Mouse (Mus musculus): ENCODE measurements at regions not wholly inside any gene's neighbourhood (a gene's known extent, or its start where the extent isn't known, plus 50 kb on each side); places are given as distances from the start of the nearest gene placed in this dataset.

- ATAC-seq (ENCODE audit: insufficient number of reproducible peaks, insufficient read depth, low FRiP score, low read depth) = no peak
- no peaks in the 10 kb centered on the region for H3K4me1 ChIP-seq (ENCODE audit: control insufficient read depth, insufficient read depth, low read length)
- H3K9ac ChIP-seq (replicated peaks; ENCODE audit: low read depth, low read length) = no peak overlapping the region
- H3K4me3 ChIP-seq (ENCODE audit: low read depth, low read length) = no peak overlapping the region
- H3K27me3 ChIP-seq (ENCODE audit: control insufficient read depth, insufficient read depth, low read length) = no peaks in the 10 kb centered on the region
- no peaks in the 10 kb centered on the region for H3K36me3 ChIP-seq (ENCODE audit: control insufficient read depth, insufficient read depth, low read length)
- WGBS = 84% methylated on average over 3 of the region's 3 CpGs
- no peak overlapping the region for H3K4me2 ChIP-seq (replicated peaks; ENCODE audit: low read depth, low read length)
- no peak overlapping the region for H3K27ac ChIP-seq (ENCODE audit: low read length)
- H3K9me3 ChIP-seq (ENCODE audit: control insufficient read depth, low read depth, low read length) = no peaks in the 10 kb centered on the region
Observed at GRCm38 (mm10) chr6:11796361-11796760, 110.9 kb downstream of the Ndufa4 start.

GRCm38 (mm10) chr6:11793366-11793765 lies 113.9 kb downstream of the Ndufa4 start:
- Histone ChIP-seq H3K36me3 (ENCODE audit: control insufficient read depth, insufficient read depth, low read length) (no peaks in the 10 kb centered on the region), H3K4me1 (ENCODE audit: control insufficient read depth, insufficient read depth, low read length) (no peaks in the 10 kb centered on the region), H3K4me2 (replicated peaks; ENCODE audit: low read depth, low read length) (no peak overlapping the region), H3K4me3 (ENCODE audit: low read depth, low read length) (no peak overlapping the region), H3K27ac (ENCODE audit: low read length) (no peak overlapping the region), H3K9me3 (ENCODE audit: control insufficient read depth, low read depth, low read length) (no peaks in the 10 kb centered on the region), H3K27me3 (ENCODE audit: control insufficient read depth, insufficient read depth, low read length) (no peaks in the 10 kb centered on the region), H3K9ac (replicated peaks; ENCODE audit: low read depth, low read length) (no peak overlapping the region)
- ATAC-seq (ENCODE audit: insufficient number of reproducible peaks, insufficient read depth, low FRiP score, low read depth) = no peak
- WGBS = 30% methylated on average over 8 of the region's 8 CpGs

- WGBS = 85% methylated on average over 3 of the region's 3 CpGs
- H3K27ac ChIP-seq (ENCODE audit: low read length) = no peak overlapping the region
- no peaks in the 10 kb centered on the region for H3K27me3 ChIP-seq (ENCODE audit: control insufficient read depth, insufficient read depth, low read length)
- H3K4me1 ChIP-seq (ENCODE audit: control insufficient read depth, insufficient read depth, low read length) = no peaks in the 10 kb centered on the region
- no peaks in the 10 kb centered on the region for H3K9me3 ChIP-seq (ENCODE audit: control insufficient read depth, low read depth, low read length)
- H3K4me2 ChIP-seq (replicated peaks; ENCODE audit: low read depth, low read length) = no peak overlapping the region
- no peaks in the 10 kb centered on the region for H3K36me3 ChIP-seq (ENCODE audit: control insufficient read depth, insufficient read depth, low read length)
- ATAC-seq (ENCODE audit: insufficient number of reproducible peaks, insufficient read depth, low FRiP score, low read depth) = no peak
- H3K4me3 ChIP-seq (ENCODE audit: low read depth, low read length) = no peak overlapping the region
- no peak overlapping the region for H3K9ac ChIP-seq (replicated peaks; ENCODE audit: low read depth, low read length)
Observed at GRCm38 (mm10) chr6:11792186-11792585, 115.1 kb downstream of the Ndufa4 start.

GRCm38 (mm10) chr6:11791056-11791455 lies 116.2 kb downstream of the Ndufa4 start:
- no peaks in the 10 kb centered on the region for H3K9me3 ChIP-seq (ENCODE audit: control insufficient read depth, low read depth, low read length)
- H3K4me3 ChIP-seq (ENCODE audit: low read depth, low read length) = no peak overlapping the region
- no peak for ATAC-seq (ENCODE audit: insufficient number of reproducible peaks, insufficient read depth, low FRiP score, low read depth)
- no peak overlapping the region for H3K4me2 ChIP-seq (replicated peaks; ENCODE audit: low read depth, low read length)
- H3K27ac ChIP-seq (ENCODE audit: low read length) = no peak overlapping the region
- H3K27me3 ChIP-seq (ENCODE audit: control insufficient read depth, insufficient read depth, low read length) = no peaks in the 10 kb centered on the region
- 78% methylated on average over 3 of the region's 3 CpGs for WGBS
- H3K9ac ChIP-seq (replicated peaks; ENCODE audit: low read depth, low read length) = no peak overlapping the region
- H3K36me3 ChIP-seq (ENCODE audit: control insufficient read depth, insufficient read depth, low read length) = no peaks in the 10 kb centered on the region
- no peaks in the 10 kb centered on the region for H3K4me1 ChIP-seq (ENCODE audit: control insufficient read depth, insufficient read depth, low read length)

- no peak overlapping the region for H3K4me3 ChIP-seq (ENCODE audit: low read depth, low read length)
- ATAC-seq (ENCODE audit: insufficient number of reproducible peaks, insufficient read depth, low FRiP score, low read depth) = no peak
- no peak overlapping the region for H3K9ac ChIP-seq (replicated peaks; ENCODE audit: low read depth, low read length)
- H3K36me3 ChIP-seq (ENCODE audit: control insufficient read depth, insufficient read depth, low read length) = no peaks in the 10 kb centered on the region
- WGBS = 89% methylated on average over 3 of the region's 3 CpGs
- H3K27me3 ChIP-seq (ENCODE audit: control insufficient read depth, insufficient read depth, low read length) = no peaks in the 10 kb centered on the region
- no peaks in the 10 kb centered on the region for H3K9me3 ChIP-seq (ENCODE audit: control insufficient read depth, low read depth, low read length)
- no peaks in the 10 kb centered on the region for H3K4me1 ChIP-seq (ENCODE audit: control insufficient read depth, insufficient read depth, low read length)
- H3K27ac ChIP-seq (ENCODE audit: low read length) = no peak overlapping the region
- no peak overlapping the region for H3K4me2 ChIP-seq (replicated peaks; ENCODE audit: low read depth, low read length)
Observed at GRCm38 (mm10) chr6:11773992-11774391, 133.3 kb downstream of the Ndufa4 start.

GRCm38 (mm10) chr6:11762912-11763311 lies 144.4 kb downstream of the Ndufa4 start:
- H3K9ac ChIP-seq (replicated peaks; ENCODE audit: low read depth, low read length) = no peak overlapping the region
- no peak overlapping the region for H3K27ac ChIP-seq (ENCODE audit: low read length)
- no peak overlapping the region for H3K4me2 ChIP-seq (replicated peaks; ENCODE audit: low read depth, low read length)
- H3K36me3 ChIP-seq (ENCODE audit: control insufficient read depth, insufficient read depth, low read length) = no peaks in the 10 kb centered on the region
- no peaks in the 10 kb centered on the region for H3K4me1 ChIP-seq (ENCODE audit: control insufficient read depth, insufficient read depth, low read length)
- H3K4me3 ChIP-seq (ENCODE audit: low read depth, low read length) = no peak overlapping the region
- H3K9me3 ChIP-seq (ENCODE audit: control insufficient read depth, low read depth, low read length) = no peaks in the 10 kb centered on the region
- H3K27me3 ChIP-seq (ENCODE audit: control insufficient read depth, insufficient read depth, low read length) = no peaks in the 10 kb centered on the region
- no peak for ATAC-seq (ENCODE audit: insufficient number of reproducible peaks, insufficient read depth, low FRiP score, low read depth)

GRCm38 (mm10) chr6:11737667-11738066 lies 169.6 kb downstream of the Ndufa4 start:
- no peak overlapping the region for H3K9ac ChIP-seq (replicated peaks; ENCODE audit: low read depth, low read length)
- no peaks in the 10 kb centered on the region for H3K4me1 ChIP-seq (ENCODE audit: control insufficient read depth, insufficient read depth, low read length)
- no peaks in the 10 kb centered on the region for H3K9me3 ChIP-seq (ENCODE audit: control insufficient read depth, low read depth, low read length)
- WGBS = 85% methylated on average over 4 of the region's 4 CpGs
- no peak overlapping the region for H3K4me3 ChIP-seq (ENCODE audit: low read depth, low read length)
- ATAC-seq (ENCODE audit: insufficient number of reproducible peaks, insufficient read depth, low FRiP score, low read depth) = no peak
- H3K27me3 ChIP-seq (ENCODE audit: control insufficient read depth, insufficient read depth, low read length) = no peaks in the 10 kb centered on the region
- no peak overlapping the region for H3K4me2 ChIP-seq (replicated peaks; ENCODE audit: low read depth, low read length)
- no peak overlapping the region for H3K27ac ChIP-seq (ENCODE audit: low read length)
- no peaks in the 10 kb centered on the region for H3K36me3 ChIP-seq (ENCODE audit: control insufficient read depth, insufficient read depth, low read length)

GRCm38 (mm10) chr6:11731126-11731525 lies 176.2 kb downstream of the Ndufa4 start:
- H3K36me3 ChIP-seq (ENCODE audit: control insufficient read depth, insufficient read depth, low read length) = no peaks in the 10 kb centered on the region
- no peaks in the 10 kb centered on the region for H3K4me1 ChIP-seq (ENCODE audit: control insufficient read depth, insufficient read depth, low read length)
- no peak overlapping the region for H3K4me3 ChIP-seq (ENCODE audit: low read depth, low read length)
- ATAC-seq (ENCODE audit: insufficient number of reproducible peaks, insufficient read depth, low FRiP score, low read depth) = no peak
- H3K27ac ChIP-seq (ENCODE audit: low read length) = no peak overlapping the region
- no peak overlapping the region for H3K9ac ChIP-seq (replicated peaks; ENCODE audit: low read depth, low read length)
- no peak overlapping the region for H3K4me2 ChIP-seq (replicated peaks; ENCODE audit: low read depth, low read length)
- no peaks in the 10 kb centered on the region for H3K9me3 ChIP-seq (ENCODE audit: control insufficient read depth, low read depth, low read length)
- H3K27me3 ChIP-seq (ENCODE audit: control insufficient read depth, insufficient read depth, low read length) = no peaks in the 10 kb centered on the region

GRCm38 (mm10) chr6:11730667-11731066 lies 176.6 kb downstream of the Ndufa4 start:
- H3K9me3 ChIP-seq (ENCODE audit: control insufficient read depth, low read depth, low read length) = no peaks in the 10 kb centered on the region
- no peaks in the 10 kb centered on the region for H3K27me3 ChIP-seq (ENCODE audit: control insufficient read depth, insufficient read depth, low read length)
- no peak overlapping the region for H3K4me2 ChIP-seq (replicated peaks; ENCODE audit: low read depth, low read length)
- ATAC-seq (ENCODE audit: insufficient number of reproducible peaks, insufficient read depth, low FRiP score, low read depth) = no peak
- H3K4me3 ChIP-seq (ENCODE audit: low read depth, low read length) = no peak overlapping the region
- no peaks in the 10 kb centered on the region for H3K4me1 ChIP-seq (ENCODE audit: control insufficient read depth, insufficient read depth, low read length)
- H3K27ac ChIP-seq (ENCODE audit: low read length) = no peak overlapping the region
- WGBS = 58% methylated on average over 2 of the region's 2 CpGs
- H3K36me3 ChIP-seq (ENCODE audit: control insufficient read depth, insufficient read depth, low read length) = no peaks in the 10 kb centered on the region
- no peak overlapping the region for H3K9ac ChIP-seq (replicated peaks; ENCODE audit: low read depth, low read length)

Measured in stomach, embryonic 14.5 days (tissue).